Mouse (Mus musculus): ENCODE results near the gene Palld. TPM values are rescaled to one million over a fixed set of nuclear protein-coding genes. Genes with fewer than 3 reads are reported as not detected.
A peak's percentile ranks its signal among the peaks of the same experiment; 100 is the strongest.

The Palld gene
- 100 to 1,000 TPM; 228 to 233 TPM for total RNA-seq (2021)

- no peak for DNase-seq (ENCODE audit: low spot score)
- intact Hi-C loops (cut with DNase I) = no loop called here
Measured at GRCm38 (mm10) chr8:61902521-61902920, at the start of gene Palld. Gene Palld, minus strand, starts transcription at chr8:61902690.

GRCm38 (mm10) chr8:61937576-61937975 is 35.1 kb upstream of the Palld start:
- no peak for DNase-seq (ENCODE audit: low spot score)
- intact Hi-C loops (cut with DNase I) = no loop called here

GRCm38 (mm10) chr8:61933243-61933642 is 30.8 kb upstream of the Palld start:
- no peak for DNase-seq (ENCODE audit: low spot score)
- intact Hi-C loops (cut with DNase I) = no loop called here

- DNase-seq (ENCODE audit: low spot score) = peak; percentile 26
- intact Hi-C loops (cut with DNase I) = no loop called here
Measured at GRCm38 (mm10) chr8:61927777-61928494, 25.4 kb upstream of the Palld start, which contains the start of gene Ddx60. Gene Ddx60, plus strand, starts transcription at chr8:61928087.

- DNase-seq (ENCODE audit: low spot score) = no peak
- intact Hi-C loops (cut with DNase I) = no loop called here
Measured at GRCm38 (mm10) chr8:61924518-61924917, 22.0 kb upstream of the Palld start.

- DNase-seq (ENCODE audit: low spot score) = no peak
Measured at GRCm38 (mm10) chr8:61921454-61922054, 19.1 kb upstream of the Palld start.

GRCm38 (mm10) chr8:61920389-61920788 is 17.9 kb upstream of the Palld start:
- intact Hi-C loops (cut with DNase I) = no loop called here
- DNase-seq (ENCODE audit: low spot score) = no peak

More at GRCm38 (mm10) chr8:61921454-61922054, 19.1 kb upstream of the Palld start:
- intact Hi-C loops (cut with DNase I) = no loop called here

- intact Hi-C loops (cut with DNase I) = no loop called here
- DNase-seq (ENCODE audit: low spot score) = no peak
Measured at GRCm38 (mm10) chr8:61919145-61919788, 16.8 kb upstream of the Palld start.

GRCm38 (mm10) chr8:61917287-61917686 is 14.8 kb upstream of the Palld start:
- intact Hi-C loops (cut with DNase I) = no loop called here

GRCm38 (mm10) chr8:61913957-61914356 is 11.5 kb upstream of the Palld start:
- no peak for DNase-seq (ENCODE audit: low spot score)
- intact Hi-C loops (cut with DNase I) = no loop called here

More at GRCm38 (mm10) chr8:61917287-61917686, 14.8 kb upstream of the Palld start:
- no peak for DNase-seq (ENCODE audit: low spot score)

- no peak for DNase-seq (ENCODE audit: low spot score)
- intact Hi-C loops (cut with DNase I) = no loop called here
Measured at GRCm38 (mm10) chr8:61912817-61913216, 10.3 kb upstream of the Palld start.

- DNase-seq (ENCODE audit: low spot score) = no peak
- intact Hi-C loops (cut with DNase I) = no loop called here
Measured at GRCm38 (mm10) chr8:61909313-61909712, 6.8 kb upstream of the Palld start.

GRCm38 (mm10) chr8:61908303-61909215 is 6.1 kb upstream of the Palld start:
- DNase-seq (ENCODE audit: low spot score) = peak; percentile 34
- intact Hi-C loops (cut with DNase I) = no loop called here

GRCm38 (mm10) chr8:61901028-61901717 is 1.3 kb downstream of the Palld start:
- DNase-seq (ENCODE audit: low spot score) = no peak
- intact Hi-C loops (cut with DNase I) = no loop called here

GRCm38 (mm10) chr8:61897402-61897801 is 5.1 kb downstream of the Palld start:
- DNase-seq (ENCODE audit: low spot score) = no peak
- intact Hi-C loops (cut with DNase I) = loop anchor here (10.0 kb wide), 1 partner anchor 47 kb away; no protein-coding TSS in a partner anchor

GRCm38 (mm10) chr8:61896742-61897141 is 5.7 kb downstream of the Palld start:
- intact Hi-C loops (cut with DNase I) = loop anchor here (10.0 kb wide), 1 partner anchor 48 kb away; no protein-coding TSS in a partner anchor
- DNase-seq (ENCODE audit: low spot score) = no peak

- DNase-seq (ENCODE audit: low spot score) = no peak
- intact Hi-C loops (cut with DNase I) = loop anchor here (1.0 to 10.0 kb wide), 3 partner anchors 51 to 166 kb away; no protein-coding TSS in a partner anchor
Measured at GRCm38 (mm10) chr8:61894062-61894461, 8.4 kb downstream of the Palld start.

- intact Hi-C loops (cut with DNase I) = no loop called here
- no peak for DNase-seq (ENCODE audit: low spot score)
Measured at GRCm38 (mm10) chr8:61877607-61878006, 24.9 kb downstream of the Palld start.

- intact Hi-C loops (cut with DNase I) = loop anchor here (1.0 to 2.0 kb wide), 2 partner anchors 174 to 335 kb away; no protein-coding TSS in a partner anchor
- DNase-seq (ENCODE audit: low spot score) = no peak
Measured at GRCm38 (mm10) chr8:61875290-61875689, 27.2 kb downstream of the Palld start.

All from heart, postnatal 25 days (tissue).